8 mouse cellular contexts compared by ENCODE assay signal in the genomic region with DNA sequence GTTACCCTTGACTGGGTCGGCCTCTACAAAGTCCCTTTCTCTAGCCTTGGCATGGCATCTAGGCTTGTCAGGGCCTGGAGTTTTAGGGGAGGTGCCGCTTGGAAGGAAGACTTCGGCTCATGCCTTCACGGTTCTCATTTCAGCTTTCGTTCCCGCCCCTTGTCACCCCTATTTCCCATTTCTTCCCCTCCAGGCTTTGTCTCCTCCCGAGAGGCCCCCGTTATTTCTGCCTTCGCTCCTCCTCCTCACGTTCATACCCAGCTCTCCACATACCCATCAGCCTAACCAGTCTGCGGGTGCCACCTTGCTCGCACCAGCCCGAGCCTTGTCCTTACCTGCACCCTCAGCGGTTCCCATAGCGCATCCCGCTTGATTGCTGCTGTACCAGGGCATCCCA. TPM values are rescaled to one million over a fixed set of nuclear protein-coding genes. Genes with fewer than 3 reads are reported as not detected.
DNase-seq lines count a peak whose midpoint lies in the region; ATAC-seq and TF ChIP-seq lines count a peak whose summit lies in the region.

No protein-coding gene starts in this region.

- intact Hi-C loops in heart, postnatal 14 days (cut with DNase I), result loop anchor here (5.0 kb wide), 1 partner anchor 81 kb away; a partner anchor contains a TSS

- peak overlapping the region; percentile 85 for H3K4me3 ChIP-seq in heart, postnatal 0 days (ENCODE audit: low read depth, low read length)
- peak overlapping the region; percentile 80 for H3K4me3 ChIP-seq in forebrain, embryonic 15.5 days
- peak overlapping the region; percentile 83 for H3K4me3 ChIP-seq in liver, postnatal 0 days (ENCODE audit: low read depth, low read length)

- H3K4me1 ChIP-seq in heart, postnatal 0 days (ENCODE audit: control insufficient read depth, insufficient read depth), result peaks cover 6% of the 10 kb centered on the region
- H3K4me1 ChIP-seq in forebrain, embryonic 15.5 days, result peaks cover 12% of the 10 kb centered on the region
- peaks cover 15% of the 10 kb centered on the region for H3K4me1 ChIP-seq in liver, postnatal 0 days (ENCODE audit: insufficient read depth)

- peak; percentile 16 for DNase-seq in heart, postnatal 0 days (ENCODE audit: low spot score)
- DNase-seq in heart, postnatal 14 days, result no peak
- peak; percentile 63 for DNase-seq in MEL-GATA-1-ER (ENCODE audit: extremely low read depth, low read depth)
- no peak for DNase-seq in liver, postnatal 0 days
- no peak for DNase-seq in adrenal gland, adult (ENCODE audit: inconsistent age in 2 of 2, low spot score in 1 of 2)
- DNase-seq in retina, postnatal 1 day, result no peak
- DNase-seq in lung, postnatal 25 days (ENCODE audit: low spot score), result no peak

- no peaks in the 10 kb centered on the region for H3K9me3 ChIP-seq in heart, postnatal 0 days (replicated peaks; ENCODE audit: control insufficient read depth, low read length)
- H3K9me3 ChIP-seq in forebrain, embryonic 15.5 days, result no peaks in the 10 kb centered on the region
- H3K9me3 ChIP-seq in liver, postnatal 0 days (ENCODE audit: low read length), result no peaks in the 10 kb centered on the region

- no peak for TF ChIP-seq CTCF in heart, postnatal 0 days (IDR thresholded peaks at IDR 0.05; ENCODE audit: low read depth)
- no peak for TF ChIP-seq CTCF in liver, postnatal 0 days (IDR thresholded peaks at IDR 0.05; ENCODE audit: low read depth)

- TF ChIP-seq EP300 in heart, postnatal 0 days (IDR thresholded peaks at IDR 0.05; ENCODE audit: low read depth), result no peak
- TF ChIP-seq EP300 in liver, postnatal 0 days (IDR thresholded peaks at IDR 0.05; ENCODE audit: low read depth), result no peak

- H3K36me3 ChIP-seq in heart, postnatal 0 days (replicated peaks; ENCODE audit: control insufficient read depth, insufficient read depth, low read length), result no peaks in the 10 kb centered on the region
- H3K36me3 ChIP-seq in forebrain, embryonic 15.5 days, result no peaks in the 10 kb centered on the region
- H3K36me3 ChIP-seq in liver, postnatal 0 days (replicated peaks; ENCODE audit: insufficient read depth, low read length), result 0 out of 2 replicates have a peak, but pooled peaks cover 4% of the 10 kb centered on the region

- H3K27ac ChIP-seq in heart, postnatal 0 days (ENCODE audit: low read depth), result peak overlapping the region; percentile 84
- peak overlapping the region; percentile 98 for H3K27ac ChIP-seq in forebrain, embryonic 15.5 days (replicated peaks)
- peak overlapping the region; percentile 67 for H3K27ac ChIP-seq in liver, postnatal 0 days (ENCODE audit: low read depth)

- H3K9ac ChIP-seq in heart, postnatal 0 days (replicated peaks; ENCODE audit: low read depth, low read length), result peak overlapping the region; percentile 79
- peak overlapping the region; percentile 84 for H3K9ac ChIP-seq in forebrain, embryonic 15.5 days (replicated peaks)
- H3K9ac ChIP-seq in liver, postnatal 0 days (replicated peaks), result peak overlapping the region; percentile 81

- under 1% methylated on average over 16 of the region's 16 CpGs for WGBS in heart, postnatal 0 days
- 1% methylated on average over 16 of the region's 16 CpGs for WGBS in forebrain, embryonic 15.5 days
- under 1% methylated on average over 16 of the region's 16 CpGs for WGBS in liver, postnatal 0 days (ENCODE audit: insufficient replicate concordance)

- H3K27me3 ChIP-seq in heart, postnatal 0 days (ENCODE audit: control insufficient read depth, insufficient read depth, low read length), result no peaks in the 10 kb centered on the region
- H3K27me3 ChIP-seq in forebrain, embryonic 15.5 days, result peaks cover 6% of the 10 kb centered on the region; the same call in 1 of the 2 replicates
- H3K27me3 ChIP-seq in liver, postnatal 0 days (ENCODE audit: insufficient read depth, low read length), result no peaks in the 10 kb centered on the region

- peak; percentile 47; the same call in 1 of the 2 replicates for ATAC-seq in heart, postnatal 0 days (ENCODE audit: insufficient read depth, low read depth)
- ATAC-seq in forebrain, embryonic 15.5 days (replicated peaks), result peak; percentile 50
- peak; percentile 56 for ATAC-seq in liver, postnatal 0 days

- peak overlapping the region; percentile 68 for H3K4me2 ChIP-seq in heart, postnatal 0 days (ENCODE audit: low read depth, low read length)
- peak overlapping the region; percentile 83 for H3K4me2 ChIP-seq in forebrain, embryonic 15.5 days (replicated peaks)
- H3K4me2 ChIP-seq in liver, postnatal 0 days (ENCODE audit: low read depth, low read length), result peak overlapping the region; percentile 88

RNA-seq across cellular contexts. Expression of a gene that starts 0.6 kb away (rescaled TPM):
- 35.7 and 37.8 TPM in 2 replicates for total RNA-seq in heart, postnatal 0 days (2014; rRNA removed; ENCODE audit: low replicate concordance)
- 38.2 and 38.8 TPM in 2 replicates for polyA plus RNA-seq in heart, postnatal 0 days (2015; fragmentation: Nextera tagmentation; extraction: Ambion mirVana)
- 10 to 100 TPM; 51.4 to 57.0 TPM for total RNA-seq in heart, postnatal 14 days (2021)
- 70.0 and 71.9 TPM in 2 replicates for polyA plus RNA-seq in forebrain, embryonic 15.5 days (2015; fragmentation: Nextera tagmentation; extraction: Ambion mirVana)
- polyA plus RNA-seq in liver, postnatal 0 days (2015; fragmentation: Nextera tagmentation; extraction: Ambion mirVana), result 24.4 and 24.7 TPM in 2 replicates

RNA-seq across cellular contexts. Expression of a gene that starts 53.4 kb away (rescaled TPM):
- 3.8 and 6.4 TPM in 2 replicates for total RNA-seq in heart, postnatal 0 days (2014; rRNA removed; ENCODE audit: low replicate concordance)
- 1.5 and 1.7 TPM in 2 replicates for polyA plus RNA-seq in heart, postnatal 0 days (2015; fragmentation: Nextera tagmentation; extraction: Ambion mirVana)
- 1 to 10 TPM in 1 of 2 experiments, under 1 TPM in 1; 0.73 to 1.1 TPM for total RNA-seq in heart, postnatal 14 days (2021)
- polyA plus RNA-seq in forebrain, embryonic 15.5 days (2015; fragmentation: Nextera tagmentation; extraction: Ambion mirVana), result 1.2 and 1.4 TPM in 2 replicates
- 13.3 and 14.0 TPM in 2 replicates for polyA plus RNA-seq in liver, postnatal 0 days (2015; fragmentation: Nextera tagmentation; extraction: Ambion mirVana)

Comparison
In these comparisons a context has a peak if more than half of its experiments do, and no peak if none do; other contexts are left out.
1. DNase-seq: peak in heart, postnatal 0 days (single experiment) and MEL-GATA-1-ER (single experiment); none in heart, postnatal 14 days (0 of 2), liver, postnatal 0 days (single experiment), adrenal gland, adult (0 of 2), retina, postnatal 1 day (single experiment) and lung, postnatal 25 days (single experiment).
2. Peak in every context shown above with its lines, with median percentiles within 50 percentile points of each other: ATAC-seq, H3K27ac ChIP-seq, H3K4me2 ChIP-seq, H3K4me3 ChIP-seq and H3K9ac ChIP-seq.